Mouse (Mus musculus) G1E (cell line): ENCODE data around the gene Aven.

Experiments used
- CTCF ChIP-seq: IDR thresholded peaks from 2 replicates; pipeline ENCODE4 v1.5.1; 2012; ENCODE audit warnings: low read depth, low read length, inconsistent platforms, mixed read lengths
- GATA1 ChIP-seq: IDR thresholded peaks from 2 replicates; pipeline ENCODE4 v1.6.1; 2012; ENCODE audit warnings: borderline replicate concordance, low read length, inconsistent platforms, mixed read lengths
- POLR2AphosphoS5 ChIP-seq: IDR thresholded peaks from 2 replicates; pipeline ENCODE4 v1.6.1; 2012; ENCODE audit warnings: low read depth, low read length, inconsistent platforms; ENCODE audit not compliant: insufficient replicate concordance

DNA sequence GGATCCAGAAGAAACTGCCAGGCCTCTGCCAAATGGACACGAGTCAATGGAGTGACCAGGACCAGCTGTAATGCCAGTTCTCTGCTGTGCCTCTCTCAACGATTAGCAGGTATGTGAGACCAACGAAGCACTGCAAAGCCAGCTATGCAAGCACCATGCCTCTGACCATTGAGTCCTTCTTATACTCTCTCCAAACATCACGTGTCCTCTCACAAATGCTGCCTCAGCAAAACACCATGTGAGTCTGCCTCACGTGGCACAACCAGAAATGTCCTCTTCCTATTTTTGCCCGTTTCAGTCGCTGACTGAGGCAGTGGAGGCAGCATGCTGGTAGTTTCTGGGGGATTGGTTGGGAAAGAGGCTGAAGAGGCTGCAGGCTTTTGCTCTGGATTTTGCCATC, 68.8 kb downstream of the Aven start:
- TF ChIP-seq POLR2AphosphoS5 (no peak), CTCF (no peak), GATA1 (no peak)
